Mouse (Mus musculus) heart, postnatal 0 days (tissue): ENCODE data around the gene Gm21797. TPM values are rescaled to one million over a fixed set of nuclear protein-coding genes. Genes with fewer than 3 reads are reported as not detected.
"Not testable (repeated sequence)": the region's sequence is repeated elsewhere in the genome, so short reads cannot be mapped to it uniquely, and the experiment has no call there.

ENCODE experiments used
- ATAC-seq: fragments of 200-750 bp; cut with Nextera tagmentation; 2 replicates; pipeline ENCODE4 v1.8.0; 2017; ENCODE audit warnings: low read depth, moderate number of reproducible peaks, moderate library complexity; ENCODE audit not compliant: insufficient read depth
- DNase-seq: peaks from one replicate; pipeline ENCODE4 v3.0.0-alpha.2; 2016; ENCODE audit warnings: low spot score
- H3K27ac ChIP-seq: fragments of 300-500 bp; sonication (generic); 2 replicates; pipeline ENCODE4 v1.5.1; 2014; ENCODE audit warnings: low read depth, mild to moderate bottlenecking
- H3K27me3 ChIP-seq: fragments of 300-500 bp; sonication (generic); 2 replicates; pipeline ENCODE4 v1.6.1; 2014; ENCODE audit warnings: low read length, mixed read lengths; ENCODE audit not compliant: control insufficient read depth, insufficient read depth
- H3K36me3 ChIP-seq: fragments of 300-500 bp; sonication (generic); replicated peaks from 2 replicates; pipeline ENCODE4 v1.6.1; 2014; ENCODE audit warnings: low read length, mixed read lengths; ENCODE audit not compliant: control insufficient read depth, insufficient read depth
- H3K4me1 ChIP-seq: fragments of 300-500 bp; sonication (generic); 2 replicates; pipeline ENCODE4 v1.6.1; 2014; ENCODE audit warnings: antibody characterized with exemption; ENCODE audit not compliant: control insufficient read depth, insufficient read depth
- H3K4me2 ChIP-seq: fragments of 300-500 bp; sonication (generic); 2 replicates; pipeline ENCODE4 v1.6.1; 2014; ENCODE audit warnings: low read depth, mild to moderate bottlenecking, low read length, moderate library complexity
- H3K4me3 ChIP-seq: fragments of 300-500 bp; sonication (generic); 2 replicates; pipeline ENCODE4 v1.5.1; 2014; ENCODE audit warnings: low read depth, low read length
- H3K9ac ChIP-seq: fragments of 300-500 bp; sonication (generic); replicated peaks from 2 replicates; pipeline ENCODE4 v1.6.1; 2014; ENCODE audit warnings: low read depth, low read length, mixed read lengths
- H3K9me3 ChIP-seq: fragments of 300-500 bp; sonication (generic); replicated peaks from 2 replicates; pipeline ENCODE4 v1.6.1; 2016; ENCODE audit warnings: low read length; ENCODE audit not compliant: control insufficient read depth
- WGBS: fragments of 180-500 bp; shearing (Covaris S2); extraction: QIAGEN DNeasy Blood & Tissue Kit; methylation state at CpG from one replicate; pipeline ENCODE4 v1.1.7; 2014; 5-methylcytosine and 5-hydroxymethylcytosine counted together
- polyA plus RNA-seq: library from polyadenylated mRNA; unstranded; fragments of >200 nt; fragmentation: Nextera tagmentation; extraction: Ambion mirVana; gene quantifications from 2 replicates; pipeline ENCODE4 v1.2.1, GENCODE M21; 2015
- total RNA-seq: library from RNA; depleted of rRNA; stranded (reverse); fragments of >200 nt; gene quantifications from 2 replicates; pipeline ENCODE4 v1.2.3, GENCODE M21; 2014; ENCODE audit warnings: low replicate concordance; rRNA removed

The Gm21797 gene
- not detected in 2 replicates for total RNA-seq
- not detected in 2 replicates for polyA plus RNA-seq

- no CpG with 5 or more reads among the region's 3 CpGs for WGBS
These were observed at the start of gene Gm21797 for GRCm38 (mm10) chrY:40775665-40776064. Gene Gm21797, minus strand, starts transcription at chrY:40775765.

GRCm38 (mm10) chrY:40804614-40805013 is 29.0 kb upstream of the Gm21797 start, which contains the start of gene Gm20795:
Gene Gm20795, plus strand, starts transcription at chrY:40804914.
- not testable (repeated sequence) for H3K36me3 ChIP-seq, DNase-seq, ATAC-seq, H3K4me2 ChIP-seq, H3K9ac ChIP-seq, H3K4me3 ChIP-seq, H3K27me3 ChIP-seq, H3K9me3 ChIP-seq, H3K27ac ChIP-seq, H3K4me1 ChIP-seq

More at GRCm38 (mm10) chrY:40775665-40776064, at the start of gene Gm21797:
- not testable (repeated sequence) for H3K4me1 ChIP-seq, DNase-seq, ATAC-seq, H3K9ac ChIP-seq, H3K4me2 ChIP-seq, H3K36me3 ChIP-seq, H3K27me3 ChIP-seq, H3K4me3 ChIP-seq, H3K27ac ChIP-seq, H3K9me3 ChIP-seq

Other genes starting within 250 kb of the Gm21797 start
- gene Gm21852, start 123.8 kb downstream of the Gm21797 start, total RNA-seq: not detected in 2 replicates
- not detected in 2 replicates for gene Gm21852, start 123.8 kb downstream of the Gm21797 start, polyA plus RNA-seq
- not detected in 2 replicates for gene Gm20795, start 29.1 kb upstream of the Gm21797 start, total RNA-seq
- not detected in 2 replicates for gene Gm20795, start 29.1 kb upstream of the Gm21797 start, polyA plus RNA-seq